Mouse (Mus musculus) heart, embryonic 11.5 days (tissue): ENCODE data around the gene Dusp5. TPM values are rescaled to one million over a fixed set of nuclear protein-coding genes. Genes with fewer than 3 reads are reported as not detected.
A peak's percentile ranks its signal among the peaks of the same experiment; 100 is the strongest.

Source experiments
- ATAC-seq: fragments of 200-750 bp; cut with Nextera tagmentation; replicated peaks from 2 replicates; pipeline ENCODE4 v1.8.0; 2017; ENCODE audit warnings: moderate library complexity; ENCODE audit not compliant: insufficient number of reproducible peaks, low FRiP score, low TSS enrichment
- H3K27ac ChIP-seq: fragments of 300-500 bp; sonication (generic); 2 replicates; pipeline ENCODE4 v1.5.1; 2014; ENCODE audit warnings: mild to moderate bottlenecking, low read depth, low read length
- H3K27me3 ChIP-seq: fragments of 300-500 bp; sonication (generic); 2 replicates; pipeline ENCODE4 v1.6.1; 2014; ENCODE audit warnings: mild to moderate bottlenecking, low read length, mixed read lengths; ENCODE audit not compliant: control insufficient read depth, insufficient read depth
- H3K36me3 ChIP-seq: fragments of 300-500 bp; sonication (generic); 2 replicates; pipeline ENCODE4 v1.6.1; 2014; ENCODE audit warnings: mild to moderate bottlenecking, low read length, moderate library complexity, mixed read lengths; ENCODE audit not compliant: control insufficient read depth, insufficient read depth
- H3K4me1 ChIP-seq: fragments of 300-500 bp; sonication (generic); 2 replicates; pipeline ENCODE4 v1.6.1; 2014; ENCODE audit warnings: low read length; ENCODE audit not compliant: control insufficient read depth, insufficient read depth
- H3K4me2 ChIP-seq: fragments of 300-500 bp; sonication (generic); 2 replicates; pipeline ENCODE4 v1.6.1; 2014; ENCODE audit warnings: mild to moderate bottlenecking, moderate library complexity
- H3K4me3 ChIP-seq: fragments of 300-500 bp; sonication (generic); 2 replicates; pipeline ENCODE4 v1.5.1; 2014; ENCODE audit warnings: low read depth, low read length
- H3K9ac ChIP-seq: fragments of 300-500 bp; sonication (generic); 2 replicates; pipeline ENCODE4 v1.6.1; 2014; ENCODE audit warnings: mild to moderate bottlenecking, low read depth, low read length, moderate library complexity
- H3K9me3 ChIP-seq: fragments of 300-500 bp; sonication (generic); replicated peaks from 2 replicates; pipeline ENCODE4 v1.6.1; 2016; ENCODE audit warnings: low read length; ENCODE audit not compliant: control insufficient read depth
- WGBS: fragments of 180-500 bp; shearing (Covaris S2); extraction: QIAGEN DNeasy Blood & Tissue Kit; methylation state at CpG from one replicate; pipeline ENCODE4 v1.1.7; 2014; ENCODE audit not compliant: insufficient replicate concordance; 5-methylcytosine and 5-hydroxymethylcytosine counted together
- polyA plus RNA-seq: library from polyadenylated mRNA; unstranded; fragments of >200 nt; fragmentation: Nextera tagmentation; extraction: Ambion mirVana; gene quantifications from 2 replicates; pipeline ENCODE4 v1.2.1, GENCODE M21; 2014

The Dusp5 gene
- polyA plus RNA-seq, 1 experiment from 2014 or later: 9.4 TPM

DNA sequence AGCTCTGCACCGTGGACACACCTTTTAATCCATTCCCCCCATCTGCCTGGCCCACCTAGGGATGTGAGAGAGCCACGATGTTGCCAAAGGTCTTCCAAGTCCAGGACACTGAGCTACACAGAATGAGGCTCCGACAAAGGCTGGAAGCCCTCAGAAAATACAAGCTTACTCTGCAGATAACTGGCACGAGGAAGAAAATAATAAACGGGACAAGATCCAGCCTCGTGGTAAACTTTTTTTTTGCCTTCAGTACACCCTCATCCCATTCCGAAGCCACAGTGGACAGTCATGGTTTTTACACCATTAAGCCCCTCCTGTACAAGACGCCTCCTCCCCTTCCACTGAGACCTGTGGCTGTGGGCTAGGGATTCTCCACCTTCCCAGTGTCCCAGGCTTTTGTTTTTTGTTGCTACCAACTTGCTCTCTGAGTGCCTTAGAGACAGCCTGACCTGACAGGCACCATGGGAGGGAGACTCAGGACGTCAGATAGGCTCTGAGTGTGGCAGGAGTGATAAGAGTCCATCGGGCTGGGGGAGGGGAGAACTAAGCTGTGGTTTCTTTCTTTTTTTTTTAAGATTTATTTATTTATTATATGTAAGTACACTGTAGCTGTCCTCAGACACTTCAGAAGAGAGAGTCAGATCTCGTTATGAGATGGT lies 7.6 kb upstream of the Dusp5 start:
- H3K27me3 ChIP-seq: no peaks in the 10 kb centered on the region; the same call in 1 of the 2 replicates
- peaks cover 23% of the 10 kb centered on the region for H3K4me1 ChIP-seq
- 0 out of 2 replicates have a peak overlapping the region, but pooled peaks have one; percentile 15 for H3K27ac ChIP-seq
- H3K4me3 ChIP-seq: no peak overlapping the region
- H3K9me3 ChIP-seq: no peaks in the 10 kb centered on the region
- H3K9ac ChIP-seq: no peak overlapping the region; the same call in 1 of the 2 replicates
- H3K36me3 ChIP-seq: no peaks in the 10 kb centered on the region
- 21% methylated on average over 11 of the region's 11 CpGs for WGBS
- no peak for ATAC-seq
- H3K4me2 ChIP-seq: no peak overlapping the region

DNA sequence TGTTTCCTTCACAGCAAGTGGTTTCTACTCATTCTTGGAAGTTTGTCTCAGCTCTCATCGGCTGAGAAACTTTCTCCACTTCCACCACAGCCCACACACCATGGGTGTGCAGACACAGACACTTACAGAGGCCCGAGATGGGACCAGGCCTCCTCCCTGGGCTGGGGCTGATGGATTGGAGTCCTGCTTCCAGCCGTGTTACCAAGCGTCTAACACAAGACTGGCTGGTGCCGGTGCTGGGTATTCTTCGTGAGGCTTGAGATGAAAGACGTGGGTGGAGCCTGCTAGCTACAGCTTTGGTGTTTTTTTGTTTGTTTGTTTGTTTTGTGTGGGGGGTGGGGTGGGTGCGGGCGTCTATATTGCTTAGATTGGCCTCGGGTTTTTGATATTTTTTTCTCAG lies 1.4 kb upstream of the Dusp5 start:
- peaks cover 28% of the 10 kb centered on the region for H3K4me1 ChIP-seq
- H3K9ac ChIP-seq: no peak overlapping the region
- 23% methylated on average over 10 of the region's 10 CpGs for WGBS
- H3K36me3 ChIP-seq: no peaks in the 10 kb centered on the region
- no peaks in the 10 kb centered on the region for H3K27me3 ChIP-seq
- H3K27ac ChIP-seq: no peak overlapping the region
- peak overlapping the region; percentile 93; the same call in 1 of the 2 replicates for H3K4me2 ChIP-seq
- H3K9me3 ChIP-seq: no peaks in the 10 kb centered on the region
- no peak for ATAC-seq
- no peak overlapping the region for H3K4me3 ChIP-seq

DNA sequence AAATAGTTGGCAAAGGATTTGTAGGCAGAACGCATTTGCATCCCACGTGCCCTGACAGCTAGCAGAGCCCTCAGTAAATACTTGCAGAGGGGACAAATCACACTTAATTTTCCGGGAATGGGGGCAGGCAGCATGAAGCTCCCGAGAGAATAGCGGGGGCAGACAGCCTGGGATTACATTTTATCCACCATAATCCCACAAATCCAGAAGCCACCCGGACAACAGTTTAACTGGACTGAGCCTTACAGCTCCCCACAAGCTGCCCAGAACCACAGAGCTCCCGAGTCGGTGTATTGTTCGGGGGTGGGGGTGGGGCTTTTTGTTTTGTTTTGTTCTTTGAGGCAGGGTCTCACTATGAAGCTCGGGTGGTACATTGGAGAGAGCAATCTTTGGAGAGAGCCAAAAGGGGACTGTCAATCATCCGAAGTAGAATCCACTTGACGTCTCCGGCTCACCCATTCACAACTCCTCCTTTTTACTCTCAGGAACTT lies 733 bp upstream of the Dusp5 start:
- Histone ChIP-seq H3K4me1 (peaks cover 31% of the 10 kb centered on the region), H3K36me3 (no peaks in the 10 kb centered on the region), H3K27me3 (no peaks in the 10 kb centered on the region), H3K9me3 (no peaks in the 10 kb centered on the region), H3K4me2 (peak overlapping the region; percentile 93), H3K27ac (peak overlapping the region; percentile 60; the same call in 1 of the 2 replicates), H3K9ac (peak overlapping the region; percentile 75), H3K4me3 (peak overlapping the region; percentile 76)
- 0 out of 2 replicates have a peak, but pooled peaks have one; percentile 1 for ATAC-seq
- WGBS: 3% methylated on average over 13 of the region's 13 CpGs

DNA sequence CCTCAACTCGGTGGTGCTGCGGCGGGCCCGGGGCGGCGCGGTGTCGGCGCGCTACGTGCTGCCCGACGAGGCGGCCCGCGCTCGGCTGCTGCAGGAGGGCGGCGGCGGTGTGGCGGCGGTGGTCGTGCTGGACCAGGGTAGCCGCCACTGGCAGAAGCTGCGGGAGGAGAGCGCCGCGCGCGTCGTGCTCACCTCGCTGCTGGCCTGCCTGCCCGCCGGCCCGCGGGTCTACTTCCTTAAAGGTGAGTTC lies 471 bp downstream of the Dusp5 start:
- peak overlapping the region; percentile 76 for H3K4me3 ChIP-seq
- peak overlapping the region; percentile 81 for H3K27ac ChIP-seq
- no peaks in the 10 kb centered on the region for H3K9me3 ChIP-seq
- ATAC-seq: no peak; the same call in 1 of the 2 replicates
- 0% methylated on average over 17 of the region's 36 CpGs for WGBS
- H3K4me1 ChIP-seq: peaks cover 31% of the 10 kb centered on the region
- peak overlapping the region; percentile 93 for H3K4me2 ChIP-seq
- peak overlapping the region; percentile 75 for H3K9ac ChIP-seq
- peaks cover under 1% of the 10 kb centered on the region; the same call in 1 of the 2 replicates for H3K36me3 ChIP-seq
- H3K27me3 ChIP-seq: no peaks in the 10 kb centered on the region

DNA sequence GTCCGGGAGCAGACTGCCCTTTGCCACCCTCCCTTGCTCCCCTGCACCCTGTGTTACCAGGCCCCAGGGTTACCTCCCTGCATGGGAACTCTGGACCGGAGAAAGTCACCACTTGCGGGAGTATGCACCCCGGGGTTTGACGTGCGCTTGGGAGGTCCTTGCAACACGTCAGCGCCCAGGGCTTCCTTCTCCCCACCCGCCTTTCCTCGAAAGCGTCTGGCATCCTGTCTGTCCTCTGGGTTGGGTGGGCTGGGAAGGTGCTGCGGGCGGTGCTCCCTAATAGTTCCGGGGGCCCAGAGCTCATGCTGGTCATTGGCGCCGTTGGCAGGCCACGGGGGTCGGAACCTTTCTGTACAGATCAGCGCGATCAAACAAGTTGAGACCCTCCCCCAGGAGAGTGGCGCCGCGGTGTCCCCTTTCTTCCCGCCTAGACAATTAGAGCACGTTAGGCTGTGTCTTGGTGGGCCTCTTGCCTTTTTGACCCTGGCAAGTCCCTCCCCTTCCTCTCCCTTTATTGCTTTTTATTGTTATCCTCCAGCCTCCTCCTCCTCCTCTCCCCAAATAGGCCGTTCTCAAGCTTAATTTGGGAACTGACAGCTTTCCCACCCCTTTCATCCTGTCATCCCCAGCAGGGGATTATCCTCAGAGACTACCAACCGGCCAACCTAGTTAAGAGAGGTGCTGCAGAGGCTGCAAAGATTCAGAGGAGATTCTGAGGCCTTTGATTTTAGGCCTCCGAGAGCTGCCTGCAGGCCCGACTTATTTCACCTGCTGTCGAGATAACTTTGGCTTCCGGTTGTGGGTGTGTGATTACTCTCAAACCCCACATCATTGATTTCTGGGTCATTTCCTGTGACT lies 1.0 kb downstream of the Dusp5 start:
- Histone ChIP-seq H3K27ac (0 out of 2 replicates have a peak overlapping the region, but pooled peaks have one; percentile 81), H3K9ac (peak overlapping the region; percentile 75), H3K9me3 (no peaks in the 10 kb centered on the region), H3K4me1 (peaks cover 31% of the 10 kb centered on the region), H3K4me3 (peak overlapping the region; percentile 76), H3K36me3 (peaks cover 2% of the 10 kb centered on the region; the same call in 1 of the 2 replicates), H3K4me2 (peak overlapping the region; percentile 93), H3K27me3 (no peaks in the 10 kb centered on the region)
- 0 out of 2 replicates have a peak, but pooled peaks have one; percentile 12 for ATAC-seq
- 2% methylated on average over 31 of the region's 31 CpGs for WGBS

DNA sequence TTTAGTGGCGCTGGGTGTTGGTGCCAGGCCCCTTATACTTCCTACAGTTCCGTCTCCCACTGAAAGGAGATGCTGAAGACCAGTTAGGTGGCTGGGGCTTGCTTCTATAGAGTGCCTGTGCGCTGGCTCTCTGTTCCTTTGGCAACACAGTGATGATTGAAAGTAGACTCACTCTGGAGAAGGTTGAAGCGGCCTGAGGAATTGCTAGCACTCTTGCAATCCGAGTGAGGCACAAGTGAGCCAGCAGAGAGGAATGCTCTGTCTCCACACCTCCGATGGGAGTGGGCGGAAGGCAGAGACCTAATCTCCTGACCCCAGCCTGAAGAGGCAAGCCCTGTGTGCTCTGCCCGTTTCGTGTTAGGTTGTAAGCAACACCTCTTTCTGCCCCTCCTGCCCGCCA lies 2.5 kb downstream of the Dusp5 start:
- no peaks in the 10 kb centered on the region for H3K27me3 ChIP-seq
- peaks cover 31% of the 10 kb centered on the region for H3K4me1 ChIP-seq
- no peak for ATAC-seq
- peaks cover 2% of the 10 kb centered on the region; the same call in 1 of the 2 replicates for H3K36me3 ChIP-seq
- H3K9me3 ChIP-seq: no peaks in the 10 kb centered on the region
- peak overlapping the region; percentile 12; the same call in 1 of the 2 replicates for H3K4me3 ChIP-seq
- WGBS: 24% methylated on average over 10 of the region's 10 CpGs
- peak overlapping the region; percentile 93 for H3K4me2 ChIP-seq
- no peak overlapping the region; the same call in 1 of the 2 replicates for H3K27ac ChIP-seq
- H3K9ac ChIP-seq: peak overlapping the region; percentile 46; the same call in 1 of the 2 replicates

DNA sequence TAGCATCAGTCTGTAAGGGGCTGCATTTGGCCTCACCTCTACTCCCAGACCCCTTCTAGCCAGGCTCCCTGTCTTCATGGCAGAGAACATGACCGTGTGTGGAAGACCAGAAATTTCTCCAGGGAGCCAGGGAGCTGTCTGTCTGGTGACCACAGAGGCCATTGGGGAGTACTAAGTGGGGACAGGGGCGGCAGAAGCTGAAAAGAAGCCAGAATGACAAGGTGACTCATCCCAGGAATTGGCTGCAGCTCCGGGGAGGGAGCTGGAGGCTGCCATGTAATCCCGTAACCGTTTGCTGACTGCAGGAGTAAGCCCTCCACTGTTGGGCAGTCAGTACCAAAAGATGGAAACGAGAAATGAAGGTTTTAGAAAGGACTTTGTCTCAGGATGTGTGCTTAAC lies 3.1 kb downstream of the Dusp5 start:
- Histone ChIP-seq H3K36me3 (peaks cover 2% of the 10 kb centered on the region; the same call in 1 of the 2 replicates), H3K4me2 (peak overlapping the region; percentile 93), H3K27me3 (no peaks in the 10 kb centered on the region), H3K9ac (no peak overlapping the region), H3K27ac (peak overlapping the region; percentile 7; the same call in 1 of the 2 replicates), H3K4me3 (no peak overlapping the region), H3K4me1 (peaks cover 31% of the 10 kb centered on the region), H3K9me3 (no peaks in the 10 kb centered on the region)
- no peak for ATAC-seq
- 24% methylated on average over 6 of the region's 6 CpGs for WGBS

DNA sequence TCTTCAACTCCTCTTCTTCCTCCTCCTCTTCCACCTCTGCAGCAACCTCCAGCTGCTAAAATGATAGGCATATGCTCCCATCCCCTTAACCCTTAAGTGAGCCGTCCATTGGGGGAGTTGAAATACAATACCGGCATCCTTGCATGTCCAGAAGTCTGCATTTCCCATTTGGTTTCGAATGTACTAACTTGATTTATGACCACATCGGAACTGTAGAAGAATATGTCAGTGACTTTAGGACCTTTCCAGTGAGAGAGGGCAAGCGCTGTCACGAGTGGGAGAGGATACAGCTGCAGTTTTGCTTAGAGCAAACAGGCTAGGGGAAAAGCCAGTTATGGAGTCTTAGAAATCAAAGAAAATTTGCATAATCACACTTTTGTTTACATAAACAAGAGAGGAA lies 3.8 kb downstream of the Dusp5 start:
- no peak overlapping the region for H3K27ac ChIP-seq
- ATAC-seq: no peak
- H3K4me3 ChIP-seq: no peak overlapping the region
- WGBS: 64% methylated on average over 6 of the region's 6 CpGs
- no peak overlapping the region for H3K4me2 ChIP-seq
- no peaks in the 10 kb centered on the region for H3K27me3 ChIP-seq
- no peak overlapping the region for H3K9ac ChIP-seq
- peaks cover 2% of the 10 kb centered on the region; the same call in 1 of the 2 replicates for H3K36me3 ChIP-seq
- H3K9me3 ChIP-seq: no peaks in the 10 kb centered on the region
- H3K4me1 ChIP-seq: peaks cover 31% of the 10 kb centered on the region
